Mouse (Mus musculus) brown adipose tissue, adult 24 weeks (tissue): ENCODE results near the gene Emg1. TPM values are rescaled to one million over a fixed set of nuclear protein-coding genes. Genes with fewer than 3 reads are reported as not detected.

Experiments used
- H3K27ac ChIP-seq: fragments of 200-500 bp; replicated peaks from 2 replicates; pipeline ENCODE4 v1.5.1; 2012; ENCODE audit warnings: low read depth, mild to moderate bottlenecking, low read length
- H3K4me1 ChIP-seq: fragments of 200-500 bp; 2 replicates; pipeline ENCODE4 v1.6.1; 2012; ENCODE audit warnings: low read length, mixed read lengths; ENCODE audit not compliant: control insufficient read depth, insufficient read depth, insufficient read length
- H3K4me3 ChIP-seq: fragments of 200-500 bp; 2 replicates; pipeline ENCODE4 v1.5.1; 2012; ENCODE audit warnings: low read depth, mild to moderate bottlenecking, low read length, moderate library complexity; ENCODE audit not compliant: insufficient read depth
- polyA plus RNA-seq: library from polyadenylated mRNA; stranded (reverse); fragments of >200 nt; gene quantifications from 2 replicates; pipeline ENCODE4 v1.2.4, GENCODE M21; 2012; ENCODE audit not compliant: missing spikeins, insufficient read depth, insufficient read length

The Emg1 gene
- polyA plus RNA-seq, result 78.3 and 102 TPM in 2 replicates

DNA sequence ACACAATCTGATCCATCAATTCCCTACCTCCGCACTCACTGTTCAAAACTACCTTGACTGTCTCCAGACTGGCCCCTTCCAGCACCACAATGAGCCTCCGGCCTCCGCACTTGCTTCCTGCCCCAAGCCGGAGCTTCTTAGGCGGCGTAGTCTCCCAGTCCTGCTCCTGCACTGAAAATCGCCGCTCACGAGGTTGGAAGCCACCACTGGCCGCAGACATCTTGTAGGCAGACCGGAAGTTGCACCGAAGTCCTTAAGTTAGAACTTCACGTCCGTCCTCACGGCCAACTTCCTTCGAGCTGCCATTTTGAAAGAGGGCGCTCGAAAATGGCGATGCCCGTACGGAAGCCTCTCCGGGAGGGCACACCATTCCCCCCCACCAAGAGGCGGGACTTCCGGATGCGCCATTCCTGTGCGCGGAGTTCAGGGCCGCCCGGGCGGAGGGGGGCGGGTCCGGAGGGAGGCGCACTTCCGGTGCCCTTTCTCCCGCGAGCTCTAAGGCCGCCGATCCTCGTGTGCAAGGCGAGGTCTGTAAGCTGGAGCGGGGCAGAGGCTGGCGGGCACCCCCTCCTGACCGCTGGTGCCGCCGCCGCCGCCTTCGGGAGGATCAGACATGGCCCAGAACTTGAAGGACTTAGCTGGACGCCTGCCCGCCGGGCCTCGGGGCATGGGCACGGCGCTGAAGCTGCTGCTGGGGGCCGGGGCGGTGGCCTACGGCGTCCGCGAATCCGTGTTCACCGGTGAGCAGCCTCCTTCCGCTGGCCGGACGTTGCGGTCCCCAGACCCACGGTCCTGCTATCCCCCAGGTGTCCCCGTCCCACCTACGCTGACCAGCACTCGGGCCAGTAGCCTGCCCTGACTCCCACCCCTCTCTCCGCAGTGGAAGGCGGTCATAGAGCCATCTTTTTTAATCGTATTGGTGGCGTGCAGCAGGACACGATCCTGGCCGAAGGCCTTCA, at the start of gene Emg1, which contains the start of gene Phb2:
TSS of gene Emg1 (minus strand) at position 355 of the 959 bp plus-strand sequence.
TSS of gene Phb2 (plus strand) at position 513 of the 959 bp plus-strand sequence.
- peaks cover 9% of the 10 kb centered on the region for H3K4me1 ChIP-seq
- peak within 1 kb of the TSS; percentile 83 for H3K27ac ChIP-seq
- H3K4me3 ChIP-seq, result peak within 1 kb of the TSS; percentile 86

DNA sequence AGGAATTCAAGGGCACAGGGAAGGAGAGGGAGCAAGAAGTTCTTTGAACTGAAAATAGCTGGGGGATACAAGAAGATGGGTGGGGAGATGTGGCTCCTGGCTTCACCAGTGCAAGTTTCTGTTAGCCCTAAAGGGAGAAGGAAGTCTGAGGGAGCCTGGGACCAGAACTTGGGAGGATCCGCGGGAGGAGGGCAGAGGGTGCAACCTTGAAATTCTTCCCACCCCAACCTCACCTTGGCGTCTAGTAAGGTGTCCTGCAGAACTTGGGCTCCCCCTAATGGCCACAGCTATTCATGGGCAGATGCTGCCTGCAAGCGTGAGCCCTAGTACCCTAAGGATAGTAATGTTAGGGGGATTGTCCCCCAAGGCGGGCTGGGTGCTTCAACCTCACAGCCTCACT, 47.3 kb upstream of the Emg1 start:
- H3K27ac ChIP-seq, result peak overlapping the region; percentile 79
- H3K4me3 ChIP-seq, result no peak overlapping the region
- peaks cover 11% of the 10 kb centered on the region for H3K4me1 ChIP-seq

DNA sequence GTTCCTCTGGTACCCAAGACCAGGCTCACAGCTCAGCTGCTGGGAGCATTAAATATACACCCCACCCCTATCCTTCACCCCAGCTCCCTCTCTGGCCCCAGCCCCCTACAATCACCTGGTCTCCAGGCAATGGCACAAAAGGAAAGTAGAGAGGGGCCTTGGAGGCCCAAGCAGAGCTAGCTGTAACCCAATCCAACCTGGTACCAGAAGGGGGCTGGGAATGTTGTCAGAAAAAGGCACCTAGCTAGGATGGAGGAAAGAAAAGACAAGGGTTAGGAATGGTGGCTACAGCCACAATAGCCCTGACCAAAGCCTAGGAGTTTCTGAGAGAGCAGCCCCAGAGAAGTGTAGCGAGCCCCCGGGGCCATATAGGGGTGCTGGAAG, 46.9 kb upstream of the Emg1 start:
- Histone ChIP-seq H3K27ac (peak overlapping the region; percentile 79), H3K4me3 (no peak overlapping the region), H3K4me1 (peaks cover 11% of the 10 kb centered on the region)

DNA sequence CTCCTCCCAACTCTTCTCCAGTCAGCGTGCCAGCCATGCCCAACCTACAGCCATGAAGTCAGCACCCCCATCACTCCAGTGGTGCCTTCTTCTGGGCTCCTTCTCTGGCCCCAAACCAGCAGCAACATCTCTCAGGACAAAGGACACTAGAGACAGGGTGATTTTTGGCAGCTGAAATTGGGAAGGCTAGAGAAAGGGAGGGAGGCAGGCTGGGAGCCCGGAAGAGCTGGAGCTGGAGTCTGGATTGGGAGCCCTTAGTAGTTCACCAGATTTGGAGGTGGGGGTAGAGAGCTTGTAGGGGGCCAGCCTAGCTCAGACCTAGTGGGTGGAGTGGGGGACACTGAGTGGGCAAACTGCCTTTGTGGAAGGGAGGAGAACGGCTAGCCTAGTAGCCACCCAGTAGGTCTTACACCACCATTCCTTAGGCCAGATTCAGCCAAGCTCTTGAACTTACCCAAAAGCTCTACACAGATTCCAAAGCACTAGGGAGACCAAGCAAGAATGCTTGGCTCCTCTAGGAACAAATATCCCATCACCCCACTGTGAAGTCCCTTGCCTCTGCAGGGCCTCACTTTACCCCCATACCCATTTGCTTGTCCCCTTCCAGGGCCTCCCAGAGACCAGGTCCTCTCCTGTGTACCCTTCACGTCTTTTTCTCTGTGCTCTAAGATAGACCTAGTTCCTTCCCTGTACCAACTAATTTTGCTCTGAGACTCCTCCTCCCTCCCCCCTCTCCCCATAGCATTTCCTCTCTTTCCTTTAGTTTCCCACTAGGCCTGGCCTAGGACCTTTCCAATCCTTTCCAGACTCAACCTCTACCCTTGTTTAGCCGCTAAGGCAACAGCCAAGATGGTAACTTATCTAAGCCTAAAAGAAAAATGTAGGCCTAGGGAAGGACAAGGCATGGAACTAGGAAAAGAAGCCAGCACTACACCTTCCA, 46.2 kb upstream of the Emg1 start:
- Histone ChIP-seq H3K4me3 (peak overlapping the region; percentile 72), H3K27ac (peak overlapping the region; percentile 86), H3K4me1 (peaks cover 13% of the 10 kb centered on the region)

DNA sequence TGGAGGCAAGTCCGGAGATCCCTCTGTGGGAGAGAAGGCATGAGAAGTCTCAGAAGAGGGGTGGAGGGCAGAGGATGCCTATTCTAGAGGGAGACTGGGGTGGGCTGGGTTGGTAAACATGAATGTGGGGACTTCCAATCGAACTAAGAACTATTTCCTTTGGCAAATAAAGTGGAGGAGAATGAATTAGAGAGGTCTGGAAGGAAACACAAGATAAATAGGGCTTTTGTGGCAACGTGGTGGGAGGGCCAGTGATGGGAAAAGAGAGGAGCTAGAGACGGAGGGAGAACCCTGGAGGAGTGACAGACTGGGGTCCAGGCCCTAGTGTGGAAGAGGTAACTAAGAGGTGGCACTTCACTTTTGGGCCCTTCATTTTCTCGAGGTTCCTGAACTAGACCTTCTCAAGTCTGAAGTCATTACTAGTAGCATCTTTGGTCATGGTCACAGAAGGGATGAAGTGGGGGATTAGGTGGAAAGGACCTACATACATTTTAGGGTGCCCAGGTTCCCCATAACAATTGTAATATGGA, 45.4 kb upstream of the Emg1 start:
- H3K4me1 ChIP-seq, result peaks cover 13% of the 10 kb centered on the region
- H3K27ac ChIP-seq, result peak overlapping the region; percentile 39
- peak overlapping the region; percentile 72 for H3K4me3 ChIP-seq

DNA sequence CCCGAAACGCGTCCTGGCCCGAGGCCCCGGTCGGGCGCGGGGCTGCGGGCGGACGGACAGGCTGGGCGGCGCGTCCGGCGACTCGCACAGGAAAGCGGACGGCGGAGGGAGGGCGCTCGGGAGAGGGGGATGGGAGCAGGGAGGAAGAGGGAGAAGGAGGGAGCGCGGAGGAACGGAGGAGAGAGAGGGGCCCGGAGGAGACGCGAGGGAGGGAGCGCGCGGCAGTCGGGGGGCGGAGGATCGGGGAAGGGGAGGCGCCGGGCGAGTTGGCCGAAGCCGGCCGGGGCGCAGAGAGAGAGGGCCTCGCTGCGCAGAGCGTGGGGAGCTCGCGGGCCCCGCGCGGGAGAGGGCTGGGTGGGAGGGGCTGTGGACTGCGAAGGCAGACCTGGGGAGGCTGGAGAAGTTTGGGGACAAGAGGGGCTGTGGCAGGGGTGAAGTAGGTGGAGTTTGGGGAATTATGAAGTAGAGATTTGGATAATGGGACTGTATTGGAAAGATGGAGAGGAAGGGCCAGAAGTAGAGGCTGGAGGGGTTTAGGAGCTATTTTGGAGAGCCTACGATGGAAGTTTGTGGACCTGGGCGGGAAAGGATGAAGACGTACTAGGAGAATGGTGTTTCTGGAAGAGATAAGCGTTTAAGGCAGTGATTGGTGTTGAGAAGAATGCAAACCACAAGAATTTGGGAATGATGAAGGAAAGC, 44.8 kb upstream of the Emg1 start:
- H3K4me1 ChIP-seq, result peaks cover 13% of the 10 kb centered on the region
- peak overlapping the region; percentile 55 for H3K27ac ChIP-seq
- H3K4me3 ChIP-seq, result peak overlapping the region; percentile 72

DNA sequence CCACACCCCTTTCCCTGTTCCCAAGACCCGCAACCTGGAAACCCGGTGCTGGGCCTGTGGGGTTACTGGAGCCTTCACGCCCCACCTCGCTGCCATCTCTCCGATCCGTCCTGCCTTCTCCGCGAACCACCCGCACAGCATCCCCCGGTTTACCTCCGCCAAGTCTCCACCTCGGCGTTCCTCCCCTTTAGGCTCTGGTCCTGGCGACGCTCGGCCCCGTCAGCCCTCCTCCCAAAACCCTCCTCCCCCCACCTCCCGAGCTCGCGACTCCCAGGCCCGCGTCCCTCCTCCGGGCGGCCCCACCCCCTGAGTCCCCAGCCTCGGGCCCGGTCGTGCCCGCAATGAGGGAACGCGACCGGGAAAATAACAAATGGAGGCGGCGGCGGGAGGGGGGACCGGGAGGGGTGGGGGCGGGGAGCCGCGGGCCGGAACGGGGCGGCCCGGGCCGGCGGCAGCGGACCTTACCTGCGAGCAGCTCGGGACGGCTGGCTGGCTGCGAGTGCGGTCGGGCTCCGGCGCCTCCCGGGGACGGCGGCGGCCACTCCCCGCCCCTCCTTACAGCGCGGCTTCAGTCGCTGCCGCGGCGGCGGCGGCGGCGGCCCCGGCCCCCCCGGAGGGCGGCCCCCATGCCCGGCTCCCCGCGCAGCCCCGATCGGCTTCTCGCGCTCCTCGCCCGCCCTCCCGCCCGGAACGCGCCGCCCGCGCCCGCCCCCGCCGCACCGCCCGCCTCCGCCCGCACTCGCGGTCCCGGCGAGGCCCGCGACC, 44.0 kb upstream of the Emg1 start, which contains the start of the genes Gm45234 and Atn1:
TSS of gene Gm45234 (minus strand) at position 191 of the 765 bp plus-strand sequence.
TSS of gene Atn1 (minus strand) at position 694 of the 765 bp plus-strand sequence.
- Histone ChIP-seq H3K4me1 (peaks cover 13% of the 10 kb centered on the region), H3K27ac (peak within 1 kb of the TSS; percentile 77), H3K4me3 (peak within 1 kb of the TSS; percentile 85)

DNA sequence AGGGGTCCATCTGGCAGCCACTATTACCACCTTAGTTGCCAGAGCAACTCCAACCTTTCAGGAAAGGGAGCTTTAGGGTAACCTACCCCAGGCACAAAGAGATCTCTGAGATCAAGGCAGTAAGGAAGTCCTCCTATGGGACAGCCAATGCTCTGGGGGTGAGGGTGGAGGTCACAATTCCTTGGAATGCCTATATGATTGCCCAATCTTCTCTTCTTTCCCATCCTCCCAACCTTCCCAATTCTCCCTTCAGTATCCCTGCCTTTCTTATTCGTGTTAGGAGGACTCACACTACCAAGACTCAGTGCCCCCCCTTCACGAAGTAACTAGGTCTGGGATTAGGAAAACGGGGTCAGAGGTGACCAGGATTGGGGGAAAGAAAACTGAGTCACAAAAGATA, 43.3 kb upstream of the Emg1 start:
- peak overlapping the region; percentile 77 for H3K27ac ChIP-seq
- H3K4me1 ChIP-seq, result peaks cover 13% of the 10 kb centered on the region
- H3K4me3 ChIP-seq, result peak overlapping the region; percentile 85

DNA sequence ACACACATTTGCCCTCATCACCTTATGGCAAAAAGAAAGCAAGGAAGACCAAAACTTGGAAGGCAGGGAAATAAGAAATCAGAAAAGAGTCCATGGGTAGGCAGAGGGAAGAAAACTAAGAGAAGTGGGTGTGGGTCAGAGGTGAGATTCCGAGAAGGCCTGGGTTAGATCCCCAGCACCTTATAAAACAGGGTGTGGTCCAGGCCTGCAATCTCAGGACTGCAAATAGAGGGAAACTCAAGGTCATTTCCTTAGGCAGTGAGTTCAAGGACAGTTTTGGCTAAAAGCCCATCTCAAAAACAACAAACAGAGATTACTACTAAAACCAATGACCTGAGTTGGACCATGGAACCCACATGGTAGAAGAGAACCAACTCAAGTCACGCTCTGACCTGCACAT, 41.9 kb upstream of the Emg1 start:
- Histone ChIP-seq H3K27ac (0 out of 2 replicates have a peak overlapping the region, but pooled peaks have one; percentile 24), H3K4me1 (peaks cover 13% of the 10 kb centered on the region), H3K4me3 (no peak overlapping the region)

DNA sequence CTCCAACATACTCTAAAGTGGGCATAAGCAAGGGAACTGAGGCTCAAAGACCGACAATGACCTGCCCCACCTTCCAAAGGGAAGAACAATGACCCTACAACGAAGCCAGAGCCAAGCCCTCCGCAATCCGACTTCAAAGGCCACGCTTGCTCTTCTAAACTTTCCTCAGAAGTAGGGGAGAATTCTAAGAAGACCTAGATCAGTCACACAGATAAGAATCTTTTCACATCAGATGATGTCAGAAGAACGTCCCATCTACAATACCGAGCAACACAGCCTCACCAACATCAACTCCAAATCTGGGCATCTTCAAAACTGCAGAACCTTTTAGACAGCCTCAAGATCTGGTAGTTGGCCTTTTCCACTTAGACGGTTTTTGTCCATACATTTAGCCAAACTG, 38.4 kb upstream of the Emg1 start:
- Histone ChIP-seq H3K4me1 (peaks cover 3% of the 10 kb centered on the region), H3K4me3 (no peak overlapping the region), H3K27ac (no peak overlapping the region)

DNA sequence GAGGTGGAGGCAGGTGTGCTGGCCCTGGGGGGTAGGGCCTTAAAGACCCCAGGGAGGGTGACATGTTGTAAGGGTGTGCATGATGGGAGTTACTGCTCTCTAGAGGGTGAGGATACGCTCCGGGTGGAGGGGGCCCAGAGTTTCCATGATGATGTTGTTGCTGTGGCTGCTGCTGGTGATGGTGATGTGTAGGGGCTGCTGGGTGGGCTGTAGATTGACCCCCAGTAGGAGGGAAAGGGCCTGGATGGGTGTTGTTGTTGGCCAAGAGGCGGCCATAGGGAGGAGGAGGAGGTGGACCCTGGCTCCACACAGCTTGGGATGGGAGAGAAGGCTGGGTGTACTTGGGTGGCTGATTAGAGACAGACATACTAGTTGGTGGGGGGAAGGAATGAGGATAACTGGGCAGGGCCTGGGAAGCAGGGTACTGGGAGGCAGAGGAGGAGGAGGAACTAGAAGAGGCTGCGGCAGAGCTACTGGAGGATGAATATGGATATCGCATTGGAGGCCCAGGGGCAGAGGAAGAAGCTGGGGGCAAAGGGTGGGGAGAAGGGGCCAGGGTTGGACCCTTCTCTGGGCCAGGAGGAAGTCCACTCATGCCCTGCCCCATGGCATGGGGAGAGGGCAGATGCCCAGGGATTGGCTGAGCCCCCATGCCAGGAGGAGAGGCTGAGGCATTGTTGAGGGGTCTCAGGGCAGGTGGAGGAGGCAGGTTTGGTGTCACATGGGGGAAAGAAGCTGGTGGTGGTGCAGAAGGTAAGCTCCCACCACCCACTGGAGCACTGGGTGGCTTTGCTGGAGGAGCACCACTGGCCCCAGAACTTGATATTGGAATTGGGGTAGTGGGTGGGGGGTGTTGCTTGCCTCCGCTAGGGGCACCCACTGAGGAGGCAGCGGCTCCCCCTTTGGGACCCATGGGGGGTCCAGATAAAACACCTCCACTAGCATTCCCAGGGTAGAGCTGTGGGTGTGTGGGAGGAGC, 35.0 kb upstream of the Emg1 start:
- H3K4me3 ChIP-seq, result peak overlapping the region; percentile 63
- no peak overlapping the region for H3K27ac ChIP-seq

DNA sequence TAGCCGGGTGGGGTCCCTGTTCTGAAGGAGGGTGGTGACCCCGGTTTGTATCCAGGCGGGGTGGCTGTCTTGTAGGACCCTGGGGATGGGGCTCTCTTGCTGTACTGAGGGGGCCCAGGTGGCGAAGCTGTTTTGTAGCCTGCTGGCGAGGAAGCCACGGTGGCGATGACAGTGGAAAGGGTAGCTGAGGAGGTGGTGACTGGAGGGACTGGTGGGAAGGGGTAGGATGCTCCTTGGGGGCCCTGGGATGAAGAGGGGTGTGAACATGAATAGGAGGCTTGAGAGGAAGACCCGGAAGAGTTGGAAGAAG, 34.3 kb upstream of the Emg1 start:
- Histone ChIP-seq H3K4me1 (peaks cover 3% of the 10 kb centered on the region; the same call in 1 of the 2 replicates), H3K4me3 (peak overlapping the region; percentile 63), H3K27ac (no peak overlapping the region)

More for the DNA sequence above, 35.0 kb upstream of the Emg1 start:
- peaks cover 3% of the 10 kb centered on the region; the same call in 1 of the 2 replicates for H3K4me1 ChIP-seq
